Mouse (Mus musculus) yolk sac, embryonic 10.5 days (tissue): Measurements from ENCODE around the gene Cyld.
A peak's percentile ranks its signal among the peaks of the same experiment; 100 is the strongest.
"Not testable (repeated sequence)": the region's sequence is repeated elsewhere in the genome, so short reads cannot be mapped to it uniquely, and the experiment has no call there.

Experiments
- DNase-seq: peaks from one replicate; pipeline ENCODE4 v3.0.0-alpha.2; 2017; ENCODE audit warnings: low spot score

Cyld gene

GRCm38 (mm10) chr8:88689151-88689550, 7.7 kb upstream of the Cyld start:
- DNase-seq: no peak

- DNase-seq: no peak
Observed at GRCm38 (mm10) chr8:88689891-88690290, 6.9 kb upstream of the Cyld start.

GRCm38 (mm10) chr8:88691342-88691948, 5.4 kb upstream of the Cyld start:
- DNase-seq: no peak

GRCm38 (mm10) chr8:88691961-88692360, 4.9 kb upstream of the Cyld start:
- DNase-seq: no peak

- no peak for DNase-seq
Observed at GRCm38 (mm10) chr8:88692866-88693265, 4.0 kb upstream of the Cyld start.

GRCm38 (mm10) chr8:88693376-88693775, 3.5 kb upstream of the Cyld start:
- no peak for DNase-seq

- no peak for DNase-seq
Observed at GRCm38 (mm10) chr8:88694291-88694690, 2.5 kb upstream of the Cyld start.

GRCm38 (mm10) chr8:88696228-88696627, 600 bp upstream of the Cyld start:
- no peak for DNase-seq

GRCm38 (mm10) chr8:88697642-88698031, 809 bp downstream of the Cyld start:
- DNase-seq: no peak

- no peak for DNase-seq
Observed at GRCm38 (mm10) chr8:88698048-88698447, 1.2 kb downstream of the Cyld start.

GRCm38 (mm10) chr8:88701611-88702010, 4.8 kb downstream of the Cyld start:
- no peak for DNase-seq

- DNase-seq: no peak
Observed at GRCm38 (mm10) chr8:88702816-88703215, 6.0 kb downstream of the Cyld start.

GRCm38 (mm10) chr8:88723256-88723963, 26.6 kb downstream of the Cyld start:
- no peak for DNase-seq

GRCm38 (mm10) chr8:88755175-88755791, 58.5 kb downstream of the Cyld start:
- DNase-seq: peak; percentile 74

GRCm38 (mm10) chr8:88761980-88762379, 65.2 kb downstream of the Cyld start:
- no peak for DNase-seq

GRCm38 (mm10) chr8:88771241-88771640, 74.4 kb downstream of the Cyld start:
- no peak for DNase-seq

- no peak for DNase-seq
Observed at GRCm38 (mm10) chr8:88774593-88775297, 77.9 kb downstream of the Cyld start.

GRCm38 (mm10) chr8:88775298-88775646, 78.4 kb downstream of the Cyld start:
- DNase-seq: no peak

- DNase-seq: no peak
Observed at GRCm38 (mm10) chr8:88780142-88780541, 83.3 kb downstream of the Cyld start.

GRCm38 (mm10) chr8:88781283-88781682, 84.5 kb downstream of the Cyld start:
- DNase-seq: no peak

- no peak for DNase-seq
Observed at GRCm38 (mm10) chr8:88783722-88784121, 86.9 kb downstream of the Cyld start.

GRCm38 (mm10) chr8:88788335-88788734, 91.5 kb downstream of the Cyld start:
- not testable (repeated sequence) for DNase-seq
